Comparison of ENCODE assay signal across 8 mouse cellular contexts in genomic region chr19:8770567-8771270, GRCm38 (mm10). TPM values are rescaled to one million over a fixed set of nuclear protein-coding genes. Genes with fewer than 3 reads are reported as not detected.
DNase-seq lines count a peak whose midpoint lies in the region; ATAC-seq and TF ChIP-seq lines count a peak whose summit lies in the region.

TSS of gene Tmem223 (plus strand) at chr19:8770996.

- H3K4me3 ChIP-seq in E14TG2a.4 (replicated peaks; ENCODE audit: low read length) = peak within 1 kb of the TSS; percentile 98
- H3K4me3 ChIP-seq in cerebellum, adult 2 months (replicated peaks; ENCODE audit: insufficient read depth, low read depth, low read length) = peak within 1 kb of the TSS; percentile 97
- H3K4me3 ChIP-seq in forebrain, postnatal 0 days (ENCODE audit: low read depth, low read length) = peak within 1 kb of the TSS; percentile 74
- H3K4me3 ChIP-seq in liver, postnatal 0 days (ENCODE audit: low read depth, low read length) = peak within 1 kb of the TSS; percentile 80
- H3K4me3 ChIP-seq in neural tube, embryonic 12.5 days = peak within 1 kb of the TSS; percentile 79
- peak within 1 kb of the TSS; percentile 76 for H3K4me3 ChIP-seq in stomach, postnatal 0 days (ENCODE audit: low read depth, low read length)

- no peak for TF ChIP-seq EP300 in liver, postnatal 0 days (IDR thresholded peaks at IDR 0.05; ENCODE audit: low read depth)
- TF ChIP-seq EP300 in stomach, postnatal 0 days (optimal IDR thresholded peaks at IDR 0.05) = no peak

- H3K36me3 ChIP-seq in E14TG2a.4 (ENCODE audit: insufficient read depth, low read length) = peaks cover 71% of the 10 kb centered on the region
- peaks cover 48% of the 10 kb centered on the region for H3K36me3 ChIP-seq in forebrain, postnatal 0 days (ENCODE audit: insufficient read depth)
- H3K36me3 ChIP-seq in liver, postnatal 0 days (replicated peaks; ENCODE audit: insufficient read depth, low read length) = peaks cover 53% of the 10 kb centered on the region
- H3K36me3 ChIP-seq in neural tube, embryonic 12.5 days = peaks cover 63% of the 10 kb centered on the region
- peaks cover 16% of the 10 kb centered on the region for H3K36me3 ChIP-seq in stomach, postnatal 0 days (ENCODE audit: control insufficient read depth, insufficient read depth, low read length)

- peak within 1 kb of the TSS; percentile 62 for H3K4me2 ChIP-seq in forebrain, postnatal 0 days (ENCODE audit: low read depth)
- H3K4me2 ChIP-seq in liver, postnatal 0 days (ENCODE audit: low read depth, low read length) = peak within 1 kb of the TSS; percentile 85
- H3K4me2 ChIP-seq in neural tube, embryonic 12.5 days (replicated peaks) = peak within 1 kb of the TSS; percentile 64
- H3K4me2 ChIP-seq in stomach, postnatal 0 days (replicated peaks; ENCODE audit: low read depth) = peak within 1 kb of the TSS; percentile 70

- intact Hi-C loops in heart, postnatal 25 days (cut with DNase I) = no loop called here

- 14% methylated on average over 29 of the region's 29 CpGs for WGBS in cerebellum, adult 2 months
- WGBS in forebrain, postnatal 0 days = 18% methylated on average over 29 of the region's 29 CpGs
- 21% methylated on average over 29 of the region's 29 CpGs for WGBS in liver, postnatal 0 days (ENCODE audit: insufficient replicate concordance)
- WGBS in neural tube, embryonic 12.5 days = 22% methylated on average over 29 of the region's 29 CpGs
- WGBS in stomach, postnatal 0 days = 19% methylated on average over 29 of the region's 29 CpGs

- peak within 1 kb of the TSS; percentile 89 for H3K27ac ChIP-seq in cerebellum, adult 2 months (ENCODE audit: insufficient read depth, low read length)
- peak within 1 kb of the TSS; percentile 94 for H3K27ac ChIP-seq in forebrain, postnatal 0 days (ENCODE audit: low read depth, low read length)
- peak within 1 kb of the TSS; percentile 80 for H3K27ac ChIP-seq in liver, postnatal 0 days (ENCODE audit: low read depth)
- peak within 1 kb of the TSS; percentile 60; the same call in 1 of the 2 replicates for H3K27ac ChIP-seq in neural tube, embryonic 12.5 days
- H3K27ac ChIP-seq in stomach, postnatal 0 days (replicated peaks) = peak within 1 kb of the TSS; percentile 93

- H3K27me3 ChIP-seq in E14TG2a.4 (ENCODE audit: insufficient read depth, low read length) = no peaks in the 10 kb centered on the region
- H3K27me3 ChIP-seq in cerebellum, adult 2 months (ENCODE audit: control insufficient read depth, insufficient read depth, low read length) = no peaks in the 10 kb centered on the region
- H3K27me3 ChIP-seq in forebrain, postnatal 0 days (ENCODE audit: insufficient read depth, low read length) = no peaks in the 10 kb centered on the region
- no peaks in the 10 kb centered on the region for H3K27me3 ChIP-seq in liver, postnatal 0 days (ENCODE audit: insufficient read depth, low read length)
- no peaks in the 10 kb centered on the region for H3K27me3 ChIP-seq in neural tube, embryonic 12.5 days (replicated peaks)
- H3K27me3 ChIP-seq in stomach, postnatal 0 days (ENCODE audit: control insufficient read depth, insufficient read depth, low read length) = no peaks in the 10 kb centered on the region

- peak; percentile 93 for TF ChIP-seq POLR2A in cerebellum, adult 2 months (IDR thresholded peaks at IDR 0.05; ENCODE audit: borderline replicate concordance, insufficient read depth, low read length)

- peak; percentile 67 for ATAC-seq in forebrain, postnatal 0 days
- peak; percentile 37 for ATAC-seq in liver, postnatal 0 days
- ATAC-seq in neural tube, embryonic 12.5 days (ENCODE audit: low FRiP score, low read depth) = 0 out of 2 replicates have a peak, but pooled peaks have one; percentile 12
- peak; percentile 59 for ATAC-seq in stomach, postnatal 0 days (ENCODE audit: low FRiP score, low TSS enrichment)

- peaks cover 44% of the 10 kb centered on the region for H3K4me1 ChIP-seq in E14TG2a.4 (replicated peaks; ENCODE audit: low read depth, low read length)
- H3K4me1 ChIP-seq in cerebellum, adult 2 months (ENCODE audit: control insufficient read depth, insufficient read depth, low read length) = peaks cover 4% of the 10 kb centered on the region
- H3K4me1 ChIP-seq in forebrain, postnatal 0 days (ENCODE audit: insufficient read depth) = peaks cover 21% of the 10 kb centered on the region
- peaks cover 31% of the 10 kb centered on the region for H3K4me1 ChIP-seq in liver, postnatal 0 days (ENCODE audit: insufficient read depth)
- H3K4me1 ChIP-seq in neural tube, embryonic 12.5 days = peaks cover 32% of the 10 kb centered on the region
- H3K4me1 ChIP-seq in stomach, postnatal 0 days (replicated peaks; ENCODE audit: control insufficient read depth, insufficient read depth) = peaks cover 4% of the 10 kb centered on the region; the same call in 1 of the 2 replicates

- peak within 1 kb of the TSS; percentile 97 for H3K9ac ChIP-seq in forebrain, postnatal 0 days
- H3K9ac ChIP-seq in liver, postnatal 0 days (replicated peaks) = peak within 1 kb of the TSS; percentile 86
- H3K9ac ChIP-seq in neural tube, embryonic 12.5 days = peak within 1 kb of the TSS; percentile 94
- H3K9ac ChIP-seq in stomach, postnatal 0 days (ENCODE audit: low read length) = peak within 1 kb of the TSS; percentile 94

- peaks cover 1% of the 10 kb centered on the region; the same call in 1 of the 2 replicates for H3K9me3 ChIP-seq in E14TG2a.4 (ENCODE audit: low read length)
- no peaks in the 10 kb centered on the region for H3K9me3 ChIP-seq in forebrain, postnatal 0 days (ENCODE audit: low read length)
- no peaks in the 10 kb centered on the region for H3K9me3 ChIP-seq in liver, postnatal 0 days (ENCODE audit: low read length)
- H3K9me3 ChIP-seq in neural tube, embryonic 12.5 days = 0 out of 2 replicates have a peak, but pooled peaks cover 2% of the 10 kb centered on the region
- H3K9me3 ChIP-seq in stomach, postnatal 0 days (ENCODE audit: control insufficient read depth, low read length) = no peaks in the 10 kb centered on the region

- TF ChIP-seq CTCF in E14TG2a.4 (conservative IDR thresholded peaks at IDR 0.05; ENCODE audit: low read length) = no peak
- TF ChIP-seq CTCF in cerebellum, adult 2 months (IDR thresholded peaks at IDR 0.05; ENCODE audit: borderline replicate concordance, insufficient read depth, low read depth, low read length) = no peak
- peak; percentile 57 for TF ChIP-seq CTCF in forebrain, postnatal 0 days (IDR thresholded peaks at IDR 0.05; ENCODE audit: low read depth)
- TF ChIP-seq CTCF in liver, postnatal 0 days (IDR thresholded peaks at IDR 0.05; ENCODE audit: low read depth) = peak; percentile 32; the same call in 1 of the 2 replicates
- peak; percentile 29; the same call in 1 of the 2 replicates for TF ChIP-seq CTCF in stomach, postnatal 0 days (IDR thresholded peaks at IDR 0.05; ENCODE audit: low read depth)

- peak; percentile 81 to 83 for DNase-seq in cerebellum, adult 2 months
- peak; percentile 89 for DNase-seq in forebrain, postnatal 0 days
- DNase-seq in heart, postnatal 25 days (ENCODE audit: low spot score) = peak; percentile 67
- DNase-seq in layer of hippocampus, adult 11-12 months (ENCODE audit: low spot score) = peak; percentile 82
- DNase-seq in liver, postnatal 0 days = peak; percentile 86
- peak; percentile 84 for DNase-seq in stomach, postnatal 0 days (ENCODE audit: low spot score)

RNA-seq across cellular contexts. Expression of gene Tmem223, which starts in this region (rescaled TPM):
- polyA plus RNA-seq in cerebellum, adult 2 months (2012; rRNA removed) = 169 and 170 TPM in 2 replicates
- 236 and 241 TPM in 2 replicates for total RNA-seq in forebrain, postnatal 0 days (2014; rRNA removed)
- polyA plus RNA-seq in forebrain, postnatal 0 days (2015; fragmentation: Nextera tagmentation; extraction: Ambion mirVana) = 269 and 334 TPM in 2 replicates
- 100 to 1,000 TPM; 108 to 110 TPM for total RNA-seq in heart, postnatal 25 days (2021)
- 56.0 and 59.1 TPM in 2 replicates for polyA plus RNA-seq in liver, postnatal 0 days (2015; fragmentation: Nextera tagmentation; extraction: Ambion mirVana)
- polyA plus RNA-seq in neural tube, embryonic 12.5 days (2016; fragmentation: Nextera tagmentation; extraction: Ambion mirVana) = 199 and 210 TPM in 2 replicates
- 114 and 117 TPM in 2 replicates for polyA plus RNA-seq in stomach, postnatal 0 days (2015; fragmentation: Nextera tagmentation; extraction: Ambion mirVana)

Comparison
In these comparisons a context has a peak if more than half of its experiments do, and no peak if none do; other contexts are left out.
1. Peak in every context shown above with its lines: DNase-seq, ATAC-seq, H3K4me3 ChIP-seq and H3K27ac ChIP-seq.
2. CTCF ChIP-seq: peak in forebrain, postnatal 0 days (single experiment), liver, postnatal 0 days (single experiment) and stomach, postnatal 0 days (single experiment); none in E14TG2a.4 (single experiment) and cerebellum, adult 2 months (single experiment).
3. ATAC-seq: peak in every context shown above with its lines; median percentile 67 in forebrain, postnatal 0 days; 59 in stomach, postnatal 0 days; 37 in liver, postnatal 0 days; 12 in neural tube, embryonic 12.5 days.